In the genomic region with DNA sequence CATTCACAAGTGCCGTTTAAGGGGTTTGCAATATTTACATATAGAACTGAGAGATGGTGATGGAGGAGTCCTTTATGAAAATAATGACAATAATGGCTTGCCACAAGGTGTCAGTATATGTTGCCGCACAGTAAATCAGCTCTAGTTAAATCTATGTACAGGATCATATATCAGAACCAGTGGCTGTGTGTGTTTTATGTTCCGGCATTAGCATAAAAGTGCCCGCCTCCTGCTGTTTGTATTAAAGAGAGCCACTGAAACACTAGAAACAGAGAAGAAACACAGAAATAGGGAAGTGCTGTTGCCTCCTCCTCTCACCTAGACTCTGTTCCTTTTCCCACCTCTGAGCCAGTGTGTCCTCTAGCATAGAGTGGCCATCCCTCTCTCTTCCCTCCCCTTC, we compare ENCODE assay signal across 8 mouse cellular contexts. TPM values are rescaled to one million over a fixed set of nuclear protein-coding genes. Genes with fewer than 3 reads are reported as not detected.
DNase-seq lines count a peak whose midpoint lies in the region; ATAC-seq and TF ChIP-seq lines count a peak whose summit lies in the region.

No protein-coding gene starts in this region.

- H3K4me1 ChIP-seq in liver, adult 2 months (ENCODE audit: control insufficient read depth, insufficient read depth, low read length) = peaks cover 23% of the 10 kb centered on the region; the same call in 1 of the 2 replicates
- no peaks in the 10 kb centered on the region for H3K4me1 ChIP-seq in liver, embryonic 11.5 days (replicated peaks; ENCODE audit: control insufficient read depth, insufficient read depth, low read length)
- peaks cover 3% of the 10 kb centered on the region for H3K4me1 ChIP-seq in embryonic fibroblast, embryonic 13.5 days (ENCODE audit: control insufficient read depth, insufficient read depth, low read length)
- H3K4me1 ChIP-seq in megakaryocyte, embryonic 14.5 days = peaks cover 29% of the 10 kb centered on the region

- H3K79me2 ChIP-seq in liver, adult 2 months (ENCODE audit: control insufficient read depth, insufficient read depth, low read length) = peaks cover 10% of the 10 kb centered on the region; the same call in 1 of the 2 replicates

- H3K4me3 ChIP-seq in liver, adult 2 months (ENCODE audit: insufficient read depth, low read depth, low read length) = peak overlapping the region; percentile 68
- no peak overlapping the region for H3K4me3 ChIP-seq in liver, embryonic 11.5 days (ENCODE audit: low read depth, low read length)
- no peak overlapping the region for H3K4me3 ChIP-seq in embryonic fibroblast, embryonic 13.5 days (ENCODE audit: insufficient read depth, low read length)
- peak overlapping the region; percentile 75 for H3K4me3 ChIP-seq in megakaryocyte, embryonic 14.5 days (replicated peaks)

- no peaks in the 10 kb centered on the region for H3K27me3 ChIP-seq in liver, adult 2 months (ENCODE audit: control insufficient read depth, insufficient read depth, low read length)
- H3K27me3 ChIP-seq in liver, embryonic 11.5 days (replicated peaks; ENCODE audit: control insufficient read depth, insufficient read depth, low read length) = no peaks in the 10 kb centered on the region
- H3K27me3 ChIP-seq in megakaryocyte, embryonic 14.5 days (replicated peaks) = peaks cover 47% of the 10 kb centered on the region

- 13% methylated on average over 4 of the region's 4 CpGs for WGBS in liver, adult 2 months
- WGBS in liver, embryonic 11.5 days = 82% methylated on average over 4 of the region's 4 CpGs

- H3K36me3 ChIP-seq in liver, adult 2 months (ENCODE audit: control insufficient read depth, insufficient read depth, low read length) = peaks cover 2% of the 10 kb centered on the region; the same call in 1 of the 2 replicates
- no peaks in the 10 kb centered on the region for H3K36me3 ChIP-seq in liver, embryonic 11.5 days (ENCODE audit: control insufficient read depth, insufficient read depth, low read length)
- H3K36me3 ChIP-seq in megakaryocyte, embryonic 14.5 days (replicated peaks; ENCODE audit: low read length) = no peaks in the 10 kb centered on the region

- ATAC-seq in liver, embryonic 11.5 days (replicated peaks; ENCODE audit: low FRiP score) = no peak

- H3K9ac ChIP-seq in liver, adult 2 months (ENCODE audit: low read depth, low read length) = peak overlapping the region; percentile 77
- H3K9ac ChIP-seq in liver, embryonic 11.5 days (ENCODE audit: low read depth, low read length) = no peak overlapping the region

- H3K27ac ChIP-seq in liver, adult 2 months (replicated peaks; ENCODE audit: insufficient read depth, low read depth, low read length) = peak overlapping the region; percentile 88
- H3K27ac ChIP-seq in liver, embryonic 11.5 days (ENCODE audit: low read depth, low read length) = no peak overlapping the region
- peak overlapping the region; percentile 90 for H3K27ac ChIP-seq in embryonic fibroblast, embryonic 13.5 days (ENCODE audit: insufficient read depth, low read length)

- DNase-seq in adrenal gland, postnatal 14 days = peak; percentile 11
- no peak for DNase-seq in adrenal gland, adult 8-10 months
- DNase-seq in liver, adult 2 months (ENCODE audit: extremely low read depth, low read depth, low spot score) = peak; percentile 56
- DNase-seq in liver, embryonic 11.5 days (ENCODE audit: low spot score) = no peak
- DNase-seq in cerebellum, adult 18-20 months = no peak
- no peak for DNase-seq in cerebellum, adult 8-10 months

- no peak for TF ChIP-seq POLR2A in liver, adult 2 months (IDR thresholded peaks at IDR 0.05; ENCODE audit: extremely low read depth, insufficient read depth, low read length)
- TF ChIP-seq POLR2A in embryonic fibroblast, embryonic 13.5 days (IDR thresholded peaks at IDR 0.05; ENCODE audit: low read depth, low read length) = peak; percentile 30; the same call in 1 of the 2 replicates

- H3K4me2 ChIP-seq in liver, embryonic 11.5 days = no peak overlapping the region

- no peaks in the 10 kb centered on the region for H3K9me3 ChIP-seq in liver, embryonic 11.5 days (ENCODE audit: control insufficient read depth, low read length)
- no peaks in the 10 kb centered on the region for H3K9me3 ChIP-seq in megakaryocyte, embryonic 14.5 days

- TF ChIP-seq CTCF in liver, adult 2 months (IDR thresholded peaks at IDR 0.05; ENCODE audit: low read depth, low read length) = peak; percentile 35; the same call in 1 of the 2 replicates
- no peak for TF ChIP-seq CTCF in embryonic fibroblast, embryonic 13.5 days (IDR thresholded peaks at IDR 0.05; ENCODE audit: borderline replicate concordance, insufficient read depth, low read length)

RNA-seq across cellular contexts. Expression of a gene that starts 0.5 kb away (rescaled TPM):
- 210 and 252 TPM in 2 replicates for total RNA-seq in adrenal gland, postnatal 14 days (2021)
- 100 to 1,000 TPM; 136 to 432 (median 285) TPM for total RNA-seq in adrenal gland, adult 8-10 months (2022)
- total RNA-seq in liver, adult 2 months (2014; rRNA removed) = 115 and 122 TPM in 2 replicates
- polyA plus RNA-seq in liver, adult 2 months (2012; rRNA removed) = 71.1 and 85.8 TPM in 2 replicates
- polyA plus RNA-seq in liver, embryonic 11.5 days (2014; fragmentation: Nextera tagmentation; extraction: Ambion mirVana) = 0.12 and 0.16 TPM in 2 replicates
- 4.8 and 8.6 TPM in 2 replicates for polyA plus RNA-seq in embryonic fibroblast, embryonic 13.5 days (2011; ENCODE audit: insufficient read length, low read depth, missing spikeins)
- 0.49 and 4.9 TPM in 2 replicates for polyA plus RNA-seq in megakaryocyte, embryonic 14.5 days (2012; ENCODE audit: insufficient read depth, low replicate concordance)

Comparison
In these comparisons a context has a peak if more than half of its experiments do, and no peak if none do; other contexts are left out.
1. DNase-seq: peak in adrenal gland, postnatal 14 days (single experiment) and liver, adult 2 months (single experiment); none in adrenal gland, adult 8-10 months (single experiment), liver, embryonic 11.5 days (single experiment), cerebellum, adult 18-20 months (0 of 2) and cerebellum, adult 8-10 months (single experiment).
2. H3K4me3 ChIP-seq: peak in liver, adult 2 months (single experiment) and megakaryocyte, embryonic 14.5 days (single experiment); none in liver, embryonic 11.5 days (single experiment) and embryonic fibroblast, embryonic 13.5 days (single experiment).